In genomic region chr16:23976196-23976595, GRCm38 (mm10) we compare ENCODE assay signal across 29 mouse cellular contexts. TPM values are rescaled to one million over a fixed set of nuclear protein-coding genes. Genes with fewer than 3 reads are reported as not detected.
"Had no signal": no experiment of that assay in that cellular context is flagged by ENCODE, and none has a peak within 500 bp of the region (broad histone marks: within the 10 kb centered on the region; RNA-seq: fewer than 3 reads in every experiment).

No protein-coding gene starts in this region.

- H3K9me3 ChIP-seq: limb, embryonic 12.5 days; limb, embryonic 15.5 days; liver, embryonic 13.5 days; neural tube, embryonic 12.5 days; neural tube, embryonic 15.5 days; stomach, embryonic 15.5 days had no signal

- H3K9ac ChIP-seq: limb, embryonic 12.5 days; limb, embryonic 15.5 days; liver, embryonic 13.5 days; neural tube, embryonic 12.5 days; neural tube, embryonic 15.5 days; stomach, embryonic 15.5 days had no signal

- H3K4me2 ChIP-seq: limb, embryonic 12.5 days; limb, embryonic 15.5 days; liver, embryonic 13.5 days; midbrain, embryonic 11.5 days; neural tube, embryonic 12.5 days; neural tube, embryonic 15.5 days; stomach, embryonic 15.5 days had no signal

- H3K27me3 ChIP-seq: stomach, embryonic 15.5 days had no signal

- H3K27ac ChIP-seq: limb, embryonic 12.5 days; limb, embryonic 15.5 days; liver, embryonic 13.5 days; neural tube, embryonic 12.5 days; neural tube, embryonic 15.5 days; stomach, embryonic 15.5 days had no signal

- H3K4me3 ChIP-seq: limb, embryonic 12.5 days; limb, embryonic 15.5 days; liver, embryonic 13.5 days; neural tube, embryonic 12.5 days; neural tube, embryonic 15.5 days; stomach, embryonic 15.5 days had no signal

- H3K36me3 ChIP-seq: limb, embryonic 12.5 days; liver, embryonic 13.5 days; neural tube, embryonic 12.5 days; neural tube, embryonic 15.5 days; stomach, embryonic 15.5 days had no signal

- DNase-seq: kidney, adult 18-20 months; kidney, adult 9 months; kidney, postnatal 14 days; kidney, postnatal 4 days; left cerebral cortex, postnatal 4 days; liver, embryonic 13.5 days; lung, adult 2 months; lung, postnatal 14 days; midbrain, embryonic 14.5 days; right cerebral cortex, adult 18-20 months; right cerebral cortex, postnatal 14 days; right cerebral cortex, postnatal 4 days; thymus, postnatal 25 days had no signal

RNA-seq across cellular contexts. Expression of gene Gm37419, which starts 12.1 kb away (rescaled TPM):
- total RNA-seq: layer of hippocampus, adult 18-20 months; layer of hippocampus, postnatal 14 days; left cerebral cortex, adult 8-10 months; left cerebral cortex, postnatal 14 days; left cerebral cortex, postnatal 4 days; megakaryocyte-erythroid progenitor cell, adult 5-6 weeks; midbrain, postnatal 0 days had no signal
- polyA plus RNA-seq: kidney, embryonic 16.5 days; limb, embryonic 12.5 days; limb, embryonic 15.5 days; liver, embryonic 13.5 days; liver, embryonic 16.5 days; lung, adult 2 months; lung, embryonic 16.5 days; midbrain, embryonic 11.5 days; midbrain, embryonic 14.5 days; midbrain, postnatal 0 days; neural tube, embryonic 12.5 days; neural tube, embryonic 15.5 days; stomach, embryonic 15.5 days; thymus, postnatal 0 days had no signal

RNA-seq across cellular contexts. Expression of gene Rtp2, which starts 44.0 kb away (rescaled TPM):
- total RNA-seq: megakaryocyte-erythroid progenitor cell, adult 5-6 weeks had no signal
- polyA plus RNA-seq: kidney, embryonic 16.5 days; limb, embryonic 12.5 days; limb, embryonic 15.5 days; liver, embryonic 13.5 days; liver, embryonic 16.5 days; lung, adult 2 months; lung, embryonic 16.5 days; midbrain, embryonic 11.5 days; midbrain, embryonic 14.5 days; neural tube, embryonic 12.5 days; neural tube, embryonic 15.5 days; stomach, embryonic 15.5 days; thymus, postnatal 0 days had no signal
